Mouse (Mus musculus) 3134 (cell line): ENCODE data around the gene Manf.

Experiments
- DNase-seq: peaks from one replicate; pipeline ENCODE4 v3.0.0-alpha.2; 2011; ENCODE audit warnings: low spot score; ENCODE audit not compliant: insufficient read length; ENCODE audit errors: extremely low read depth

The Manf gene

DNA sequence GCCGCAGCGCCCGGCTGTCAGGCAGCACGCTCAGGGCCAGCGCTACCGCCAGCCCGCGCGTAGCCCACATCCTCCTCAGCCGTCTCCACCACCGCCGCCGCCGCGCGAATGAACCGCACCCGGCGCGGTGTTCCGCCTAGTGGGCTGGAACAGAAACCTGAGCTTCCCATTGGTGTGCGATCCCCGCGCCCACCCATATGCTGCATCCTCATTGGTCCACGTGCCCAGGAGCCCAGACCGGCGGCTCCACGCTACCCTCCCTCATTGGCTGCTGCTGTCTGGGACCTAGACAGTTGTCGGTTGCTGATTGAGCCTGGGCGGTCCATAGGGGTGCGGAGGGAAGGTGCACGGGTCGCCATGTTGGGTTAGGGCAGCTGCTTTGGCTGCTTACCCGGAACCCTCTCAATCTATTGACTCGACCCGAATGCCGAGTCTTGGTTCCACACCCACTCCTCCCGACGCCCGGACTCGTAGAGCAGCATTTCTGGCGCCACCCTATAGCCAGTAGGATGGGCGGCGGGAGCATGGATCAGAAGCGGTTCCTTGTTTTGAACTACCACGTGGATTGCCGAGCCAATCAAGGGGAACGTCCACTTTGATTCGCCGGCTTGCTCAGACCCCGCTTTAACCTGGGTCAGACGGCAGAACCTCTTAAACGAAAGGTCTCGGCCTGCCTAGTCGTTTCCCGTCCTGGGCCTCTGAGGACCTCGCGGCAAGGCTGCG lies at the start of gene Manf:
Manf (minus strand) TSS at position 151 of the 723 bp plus-strand sequence.
- peak; percentile 98 for DNase-seq

DNA sequence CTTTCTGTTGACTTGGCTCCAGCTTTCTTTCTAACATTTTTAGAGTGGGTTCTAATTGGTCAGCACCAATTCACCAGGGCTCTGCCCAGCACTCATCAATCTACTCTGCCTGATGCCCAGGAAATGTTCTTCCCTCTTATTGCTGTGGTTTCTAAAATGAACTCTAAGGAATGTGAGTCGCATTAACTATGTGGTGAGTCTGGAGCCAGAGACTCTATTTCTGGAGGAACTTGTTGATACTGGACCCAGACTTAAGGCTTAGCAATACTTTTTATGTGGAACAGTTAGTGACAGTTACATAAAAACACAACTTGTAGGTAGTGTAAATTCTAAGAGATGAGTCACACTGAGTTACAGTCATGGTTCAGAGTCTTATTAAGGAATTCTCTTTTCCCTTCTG lies 43.2 kb upstream of the Manf start:
- peak; percentile 15 for DNase-seq

DNA sequence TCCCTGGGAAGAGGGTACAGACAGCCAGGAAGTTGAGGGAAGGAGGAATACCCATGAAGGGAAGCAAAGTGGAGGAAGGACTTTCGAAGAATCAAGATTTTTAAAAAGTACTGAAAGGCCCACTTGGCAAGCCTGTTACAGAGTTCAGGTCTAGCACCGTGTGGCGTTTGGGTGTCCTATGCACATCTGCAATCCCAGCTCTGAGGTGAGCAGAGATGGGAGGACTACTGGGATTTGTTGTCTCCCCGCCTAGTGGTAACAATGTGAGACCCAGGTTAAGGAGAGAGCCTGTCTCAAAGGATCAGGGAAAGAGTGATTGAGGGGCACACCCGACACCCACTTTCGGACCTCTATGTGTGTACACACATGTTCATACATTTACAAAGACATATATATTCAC lies 23.1 kb upstream of the Manf start:
- no peak for DNase-seq

DNA sequence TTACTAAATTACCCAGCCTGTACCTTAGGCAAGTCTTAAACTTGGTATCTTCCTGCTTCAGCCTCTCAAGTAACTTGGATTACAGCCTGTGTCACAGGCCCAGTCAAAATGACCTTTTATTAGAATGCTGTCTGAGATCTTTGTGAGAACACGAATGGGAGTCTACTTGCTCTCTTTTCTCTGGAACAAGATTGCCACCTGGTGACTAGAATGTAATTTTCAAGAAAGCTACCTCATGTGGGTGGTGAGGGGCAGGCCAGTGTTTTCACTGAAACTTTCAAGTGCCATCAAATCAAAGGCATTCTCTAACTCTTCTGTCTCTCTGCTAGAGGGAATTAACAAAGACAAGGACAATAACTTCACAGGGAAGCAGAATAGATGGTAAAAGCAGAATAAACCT lies 22.0 kb upstream of the Manf start:
- no peak for DNase-seq

DNA sequence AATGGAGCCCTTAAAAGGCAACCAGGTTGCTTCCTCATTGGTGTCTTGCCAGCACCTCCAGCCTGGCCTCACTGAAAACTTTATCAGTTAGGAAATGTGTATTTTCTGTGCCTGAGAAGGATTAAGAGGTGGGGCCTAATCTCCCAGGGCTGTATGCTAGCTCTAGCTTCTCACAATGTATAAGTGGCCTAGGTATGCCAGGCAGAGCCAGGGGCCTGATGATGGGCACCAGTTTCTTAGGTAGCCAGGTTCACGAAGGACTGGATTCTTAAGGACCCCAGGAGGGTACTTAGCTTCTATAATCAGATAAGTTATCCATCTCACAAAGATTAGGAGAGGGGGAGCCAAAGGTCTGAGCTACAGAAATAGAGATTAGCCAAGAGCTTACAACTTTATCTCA lies 19.8 kb upstream of the Manf start:
- DNase-seq, result no peak

DNA sequence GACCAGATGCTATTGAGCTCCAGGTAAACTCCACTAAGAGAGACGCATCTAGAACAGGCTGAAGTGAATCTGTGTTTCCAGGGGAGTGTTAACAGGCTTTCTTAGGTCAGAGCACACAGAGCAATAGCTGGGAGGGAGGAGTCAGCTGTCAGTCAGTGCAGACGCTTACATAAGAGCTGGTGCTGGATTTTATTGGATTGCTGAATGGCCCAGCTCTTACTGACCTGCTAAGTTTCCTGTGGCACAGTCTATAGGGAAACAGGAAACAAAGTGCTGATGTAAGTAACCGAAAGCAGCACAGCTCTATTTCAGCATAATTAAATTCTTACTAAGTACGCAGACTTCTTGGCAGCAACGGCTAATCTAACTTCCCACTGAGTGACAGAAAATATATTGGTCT lies 16.9 kb upstream of the Manf start:
- no peak for DNase-seq

DNA sequence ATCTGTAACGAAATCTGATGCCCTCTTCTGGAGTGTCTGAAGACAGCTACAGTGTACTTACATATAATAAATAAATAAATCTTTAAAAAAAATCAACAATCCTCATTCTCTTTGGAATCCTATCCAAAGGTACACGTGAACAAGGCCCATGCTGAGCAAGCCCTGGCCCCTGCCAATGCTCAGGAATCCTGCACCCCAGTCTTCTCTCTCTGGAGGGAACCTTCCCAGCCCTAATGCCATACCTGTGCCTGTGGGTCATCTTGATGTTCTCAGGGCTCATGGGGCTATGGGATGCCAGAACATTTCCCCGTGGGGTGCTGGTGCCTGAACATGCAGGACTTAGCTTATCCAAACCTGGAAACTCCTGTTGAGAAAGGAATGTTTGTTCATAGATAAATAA lies 16.4 kb upstream of the Manf start:
- no peak for DNase-seq

DNA sequence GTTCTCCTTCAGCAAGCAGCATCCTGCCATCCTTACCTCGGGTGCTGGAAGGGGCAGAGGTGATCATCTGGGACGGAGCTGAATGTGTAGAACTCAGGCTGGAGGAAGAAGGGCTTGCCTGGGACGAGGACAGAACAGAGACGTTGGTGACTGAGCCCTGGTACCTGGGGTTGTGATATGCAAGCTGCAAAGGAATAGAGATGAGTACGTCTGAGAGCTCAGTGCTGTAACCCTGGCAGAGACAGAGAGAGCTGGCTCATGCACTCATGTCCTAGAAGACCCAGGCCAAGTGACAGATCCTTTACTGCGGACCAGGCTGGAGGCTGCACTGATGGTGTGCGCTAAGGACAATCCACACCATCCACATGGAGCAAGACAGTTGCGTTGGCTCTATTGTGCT lies 14.8 kb upstream of the Manf start:
- no peak for DNase-seq

DNA sequence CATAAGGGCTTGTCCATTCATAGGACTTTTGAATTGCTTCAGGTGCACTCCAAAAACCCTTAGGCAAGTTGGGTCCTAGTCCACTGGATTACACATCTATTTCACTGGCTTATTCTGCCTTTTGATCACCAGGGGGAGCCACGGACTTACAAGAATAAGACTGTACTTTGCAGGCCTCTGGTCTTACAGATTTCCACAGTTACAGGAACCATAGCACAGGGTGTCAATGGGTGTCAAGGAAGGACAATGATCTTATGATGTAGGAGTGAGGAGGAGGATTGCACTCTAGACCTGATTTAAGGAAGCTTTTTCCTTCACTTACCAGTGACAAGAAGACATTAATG lies 12.0 kb upstream of the Manf start:
- no peak for DNase-seq

DNA sequence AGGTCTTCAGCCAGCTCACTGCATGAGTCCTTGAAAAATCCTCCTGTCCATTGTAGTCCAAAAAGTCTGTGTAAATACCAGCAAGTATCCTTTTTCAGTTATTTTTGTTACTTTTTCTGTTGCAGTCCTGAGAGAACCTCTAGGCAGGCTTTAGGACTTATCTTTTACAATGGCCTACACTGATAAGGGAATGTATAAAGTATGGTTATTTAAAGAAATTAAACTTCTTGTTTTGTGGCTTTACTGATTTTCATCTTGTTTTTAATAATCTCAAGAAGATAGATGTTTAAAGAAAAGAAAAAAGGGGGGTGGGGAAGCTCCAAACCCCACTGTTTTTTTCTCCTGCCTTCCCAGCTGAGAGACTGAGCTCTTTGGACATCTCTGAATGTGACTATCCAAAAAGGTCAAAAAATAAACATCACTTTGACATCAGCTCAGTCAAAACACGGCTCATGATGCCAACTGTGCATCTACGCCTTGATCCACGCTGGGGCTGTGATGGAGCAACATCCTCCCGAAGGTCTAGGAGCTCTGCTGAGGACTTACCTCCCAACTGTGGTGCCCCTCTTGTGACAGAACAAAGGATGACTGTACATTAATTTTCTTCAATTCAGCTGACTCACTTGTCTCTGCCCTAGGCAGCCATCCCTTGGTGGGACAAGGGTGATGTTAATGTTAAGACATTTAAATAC lies 11.5 kb upstream of the Manf start:
- no peak for DNase-seq

DNA sequence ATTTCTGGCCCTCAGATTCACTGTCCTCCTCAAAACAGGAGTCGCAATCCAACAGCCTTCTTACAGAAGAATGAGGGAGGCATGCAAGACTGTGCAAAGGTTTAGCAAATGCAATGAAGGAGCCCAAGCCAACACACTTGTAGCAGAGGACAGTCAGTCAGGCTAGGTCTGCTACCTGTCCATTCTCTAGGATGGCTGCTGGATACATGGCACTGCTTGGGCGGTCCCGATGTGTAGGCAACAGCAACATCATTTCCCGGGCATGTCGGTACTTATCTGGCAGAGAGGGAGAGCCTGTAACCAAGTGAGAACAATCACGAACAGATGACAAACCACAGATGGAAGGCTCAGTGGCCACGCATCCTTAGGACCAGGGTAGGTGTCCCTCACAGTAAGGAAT lies 9.8 kb upstream of the Manf start:
- no peak for DNase-seq

DNA sequence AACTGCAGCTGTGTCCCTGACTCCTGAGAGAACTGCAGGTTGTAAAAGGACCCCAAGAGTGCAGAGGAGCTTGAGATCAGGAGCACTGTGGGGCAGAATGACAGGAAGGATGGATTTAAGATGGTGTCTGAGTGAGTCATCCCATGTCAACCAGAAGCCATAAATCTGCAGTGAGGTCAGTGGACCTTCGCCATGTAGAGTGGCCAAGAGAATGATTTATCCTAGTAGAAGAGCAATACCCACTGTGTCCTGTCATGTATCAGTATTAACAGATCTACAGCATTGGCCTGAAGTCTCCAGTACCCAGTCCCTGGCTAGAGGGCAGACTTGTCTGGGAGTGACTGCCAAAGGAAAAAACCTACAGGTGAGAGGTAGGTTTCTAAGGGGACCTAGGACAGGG lies 7.1 kb upstream of the Manf start:
- no peak for DNase-seq

DNA sequence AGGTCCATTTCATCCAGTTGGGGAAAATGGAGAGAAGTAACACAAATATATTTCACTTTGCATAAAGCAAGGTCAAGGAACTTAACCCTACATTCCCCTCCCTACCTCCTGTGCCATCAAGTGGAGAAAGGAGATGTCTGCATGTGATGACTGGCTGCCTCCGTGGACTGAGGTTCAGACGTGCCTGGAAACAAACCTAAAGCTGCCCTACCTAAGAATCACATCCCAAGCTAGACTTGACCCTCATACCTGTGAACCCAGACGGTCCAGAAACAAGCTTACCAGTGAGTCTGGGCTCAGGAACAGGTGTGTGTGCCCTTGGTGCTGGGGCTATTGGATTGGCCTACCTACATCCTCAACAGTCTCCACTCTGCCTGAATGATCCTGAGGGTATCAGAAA lies 1.5 kb upstream of the Manf start:
- DNase-seq, result no peak

DNA sequence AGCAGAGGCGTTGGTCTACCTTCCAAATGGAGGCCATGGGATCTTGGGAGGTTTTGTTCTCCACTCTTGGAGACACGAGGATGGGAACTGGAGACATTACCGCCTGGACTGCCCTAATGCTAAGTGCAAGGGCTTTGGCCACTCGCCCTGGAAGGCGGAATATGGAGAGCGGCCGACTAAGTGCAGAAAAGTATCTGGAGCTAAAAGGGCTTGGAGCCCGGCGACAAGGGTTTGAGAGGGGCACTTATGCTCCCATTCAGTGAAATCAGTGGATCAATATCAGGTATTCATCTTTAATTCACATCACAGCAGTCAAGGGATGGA lies 735 bp upstream of the Manf start:
- DNase-seq, result no peak

DNA sequence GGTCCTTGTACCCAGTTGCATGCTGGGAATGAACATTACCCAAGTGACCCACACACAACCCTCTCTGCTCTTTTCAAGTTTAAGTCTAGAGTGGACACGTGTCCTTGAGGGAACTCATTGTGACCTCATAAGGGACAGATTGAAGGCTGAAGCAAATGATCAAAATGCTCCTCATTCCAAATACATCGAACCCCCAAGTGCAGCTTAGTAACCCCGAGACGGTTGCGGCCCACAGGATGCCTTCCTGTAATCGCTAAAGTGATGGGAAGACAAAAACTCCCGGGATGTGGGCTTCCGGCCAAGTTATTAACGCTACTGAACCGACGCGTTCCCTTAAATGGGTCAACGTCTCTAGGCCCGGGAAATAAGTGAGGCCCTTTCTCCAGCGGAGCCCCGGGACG lies 438 bp downstream of the Manf start:
- no peak for DNase-seq

DNA sequence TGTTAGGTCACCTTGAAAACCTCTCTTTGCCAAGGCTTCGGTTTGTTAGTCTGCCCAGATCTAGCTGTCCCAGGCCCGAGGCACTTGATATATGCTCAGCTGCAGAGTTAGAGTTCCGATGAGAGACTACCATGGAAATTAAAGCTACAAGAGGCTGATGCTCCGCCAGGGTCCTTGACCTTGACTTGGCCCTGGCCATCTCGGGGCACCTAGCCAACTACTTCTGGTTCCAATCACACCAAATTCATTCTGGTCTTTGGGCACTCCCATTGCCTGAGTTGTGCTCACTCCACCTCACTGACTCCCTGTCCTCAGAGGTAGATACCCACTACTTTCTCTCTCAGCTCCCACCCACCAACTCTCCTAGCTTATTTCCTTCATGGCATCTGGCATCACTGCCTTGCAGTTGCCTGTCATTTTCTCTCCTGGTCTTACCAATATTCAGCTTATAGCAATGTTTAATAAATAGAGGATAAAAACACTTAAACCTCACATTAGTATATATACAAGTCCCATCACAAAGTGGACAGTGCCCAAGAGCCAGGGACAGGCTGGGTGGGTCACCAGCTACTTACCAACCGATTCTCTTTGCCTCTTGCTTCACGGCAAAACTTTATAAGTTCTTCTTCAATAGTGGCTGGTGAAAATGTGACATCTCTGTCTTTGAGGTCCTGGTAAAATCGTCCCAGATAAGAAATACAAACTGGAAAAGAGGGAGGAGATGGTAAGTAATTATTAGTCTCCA lies 1.1 kb downstream of the Manf start:
- DNase-seq, result no peak

DNA sequence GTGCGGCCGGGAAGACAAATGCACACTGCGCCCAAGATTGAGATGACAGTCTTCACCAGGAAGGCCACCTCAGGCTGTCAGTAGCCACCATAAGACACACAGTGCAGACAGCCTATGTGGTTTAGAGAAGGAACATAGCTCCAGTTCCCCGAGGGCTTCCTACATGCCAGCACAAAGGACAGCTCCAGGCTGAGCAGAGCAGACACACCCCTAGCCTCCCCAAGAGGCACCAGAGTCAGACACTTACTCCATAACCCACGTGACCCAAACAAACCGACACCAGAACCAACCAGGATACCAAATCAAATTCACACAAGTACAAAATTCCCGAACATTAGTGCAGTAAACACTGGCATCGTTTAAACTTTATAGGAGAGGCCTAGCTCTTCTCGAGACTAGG lies 2.5 kb downstream of the Manf start:
- DNase-seq, result no peak

DNA sequence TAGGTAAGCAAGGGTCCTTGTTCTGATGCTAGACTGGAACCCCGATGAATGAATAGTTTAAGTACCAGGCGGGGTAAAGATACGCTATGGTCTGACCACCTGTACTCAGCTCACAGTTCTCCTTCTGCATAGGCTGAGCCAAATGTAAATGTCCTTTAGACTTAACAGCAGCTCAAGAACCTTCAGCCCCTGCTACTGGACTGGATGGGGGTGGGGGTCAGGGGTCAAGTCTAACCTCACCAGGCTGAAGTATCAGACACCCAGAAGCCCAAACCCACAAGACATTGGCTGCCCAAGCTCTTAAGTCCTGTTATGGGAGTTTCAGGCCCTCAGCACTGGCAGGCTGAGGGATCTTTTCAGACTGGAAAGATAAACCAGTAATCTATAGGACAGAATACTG lies 3.4 kb downstream of the Manf start:
- no peak for DNase-seq

DNA sequence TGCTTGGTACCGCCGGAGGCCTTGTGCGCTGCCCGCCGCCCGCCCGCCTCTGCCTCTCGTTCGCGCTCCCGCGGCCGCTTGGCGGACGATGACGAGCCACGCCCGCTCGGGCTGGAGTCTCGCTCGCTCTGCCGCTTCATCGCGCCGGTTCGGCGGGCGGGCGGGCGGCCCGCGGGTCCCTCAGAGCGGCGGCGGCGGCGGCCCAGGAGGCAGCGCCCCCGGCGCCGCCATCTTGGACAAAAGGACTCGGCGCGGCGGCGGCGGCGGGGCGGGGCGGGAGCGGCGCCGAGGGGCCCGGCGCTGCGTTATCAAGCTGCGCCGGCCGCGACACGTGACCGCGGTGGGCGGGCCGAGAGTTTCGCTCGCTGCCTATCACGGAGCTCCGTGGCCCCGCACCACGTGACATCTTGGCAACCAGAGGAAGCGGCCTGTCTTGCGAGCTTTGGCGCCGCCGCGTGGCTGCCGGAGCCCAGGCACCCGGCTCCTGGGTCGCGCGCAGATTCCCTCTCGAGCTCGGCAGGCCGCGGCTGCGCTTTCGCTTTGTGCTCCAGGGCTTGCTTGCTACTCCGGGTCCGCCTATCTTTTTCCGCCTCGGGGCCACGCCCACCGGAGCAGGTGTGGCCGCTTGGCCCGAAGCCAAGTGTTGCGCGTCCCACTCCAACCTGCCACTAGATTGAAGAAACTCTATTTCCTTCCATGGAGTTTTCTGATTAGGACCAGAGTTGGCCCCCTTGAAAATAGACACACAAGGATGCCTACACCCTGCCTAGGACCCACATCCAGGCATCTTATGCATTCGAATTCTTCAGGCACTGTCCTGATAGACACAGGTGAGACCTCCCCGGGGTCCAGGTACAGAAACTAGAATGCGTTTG lies 4.7 kb downstream of the Manf start, which contains the start of gene Rbm15b:
Rbm15b (minus strand) TSS at position 601 of the 875 bp plus-strand sequence.
- peak; percentile 96 for DNase-seq

DNA sequence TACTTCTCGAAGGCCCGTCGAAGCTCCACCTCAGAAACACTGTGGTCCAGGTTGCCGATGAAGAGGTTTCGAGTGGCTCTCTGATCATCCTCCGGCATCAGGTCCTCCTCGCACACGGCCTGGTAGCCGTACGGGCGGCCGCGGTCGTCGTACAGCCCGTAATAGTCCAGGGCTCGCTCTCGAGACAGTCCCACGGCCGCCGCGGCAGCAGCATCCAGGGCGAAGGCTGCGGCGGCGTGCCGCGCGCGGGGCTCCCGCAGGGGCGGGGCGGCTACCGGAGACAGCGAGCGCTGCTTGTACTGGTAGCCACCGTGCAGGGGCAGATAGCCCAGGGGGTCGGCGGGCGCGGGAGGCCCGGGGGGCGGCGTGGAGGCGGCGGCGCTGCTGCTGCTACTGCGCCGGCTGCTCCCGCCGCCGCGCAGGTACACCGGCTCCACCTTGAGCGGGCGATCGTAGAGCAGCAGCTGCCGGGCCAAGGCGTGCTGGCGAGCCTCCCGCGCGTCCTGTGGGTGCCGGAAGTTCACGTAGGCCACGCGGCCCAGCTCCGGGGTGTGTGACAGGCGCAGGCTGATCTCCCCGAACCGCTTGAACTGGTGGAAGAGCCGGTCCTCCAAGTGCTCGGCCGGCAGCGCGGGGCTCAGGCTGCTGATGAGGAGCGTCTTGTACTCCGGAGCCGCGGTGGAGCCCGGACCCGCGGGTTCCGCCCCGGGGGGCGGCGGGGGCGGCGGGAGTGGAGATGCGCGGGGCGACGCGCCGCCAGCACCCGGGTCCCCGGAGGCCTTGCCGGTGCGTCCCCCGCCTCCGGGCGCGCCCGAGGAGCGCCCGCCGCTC lies 5.7 kb downstream of the Manf start:
- peak; percentile 43 for DNase-seq
